Mouse (Mus musculus) cortical plate, adult 2 months (tissue): ENCODE results near the gene Siae. TPM values are rescaled to one million over a fixed set of nuclear protein-coding genes. Genes with fewer than 3 reads are reported as not detected.

Experiments used
- H3K27ac ChIP-seq: fragments of 200-500 bp; 2 replicates; pipeline ENCODE4 v1.5.1; 2012; ENCODE audit warnings: low read length, control low read depth, inconsistent platforms; ENCODE audit not compliant: insufficient read depth
- H3K4me1 ChIP-seq: fragments of 200-500 bp; 2 replicates; pipeline ENCODE4 v1.6.1; 2011; ENCODE audit warnings: low read length; ENCODE audit not compliant: control insufficient read depth, insufficient read depth
- H3K4me3 ChIP-seq: fragments of 200-500 bp; 2 replicates; pipeline ENCODE4 v1.5.1; 2011; ENCODE audit warnings: mild to moderate bottlenecking, low read length, control low read depth; ENCODE audit not compliant: insufficient read depth
- CTCF ChIP-seq: fragments of 200-500 bp; IDR thresholded peaks from 2 replicates; pipeline ENCODE4 v1.5.1; 2011; ENCODE audit warnings: mild to moderate bottlenecking, control low read depth, low read length; ENCODE audit not compliant: insufficient read depth; ENCODE audit errors: extremely low read depth
- POLR2A ChIP-seq: fragments of 200-500 bp; IDR thresholded peaks from 2 replicates; pipeline ENCODE4 v1.6.1; 2011; ENCODE audit warnings: mild to moderate bottlenecking, low read length, control low read depth; ENCODE audit not compliant: insufficient read depth; ENCODE audit errors: extremely low read depth
- polyA plus RNA-seq: library from polyadenylated mRNA; depleted of rRNA; stranded (reverse); fragments of >200 nt; gene quantifications from 2 replicates; pipeline ENCODE4 v1.2.3, GENCODE M21; 2012

Siae gene
- polyA plus RNA-seq, 1 experiment = 22.2 TPM

GRCm38 (mm10) chr9:37621290-37621689, 65.8 kb downstream of the Siae start:
- Histone ChIP-seq H3K4me1 (peaks cover 7% of the 10 kb centered on the region), H3K27ac (no peak overlapping the region)
- no peak for TF ChIP-seq POLR2A
- no peak for TF ChIP-seq CTCF

GRCm38 (mm10) chr9:37623981-37624380, 68.5 kb downstream of the Siae start:
- Histone ChIP-seq H3K4me1 (peaks cover 8% of the 10 kb centered on the region), H3K4me3 (no peak overlapping the region), H3K27ac (no peak overlapping the region; the same call in 1 of the 2 replicates)
- TF ChIP-seq POLR2A (no peak), CTCF (no peak)

More at GRCm38 (mm10) chr9:37621290-37621689, 65.8 kb downstream of the Siae start:
- H3K4me3 ChIP-seq = no peak overlapping the region

GRCm38 (mm10) chr9:37624502-37624901, 69.0 kb downstream of the Siae start:
- Histone ChIP-seq H3K4me3 (no peak overlapping the region), H3K4me1 (peaks cover 8% of the 10 kb centered on the region), H3K27ac (peak overlapping the region; percentile 11; the same call in 1 of the 2 replicates)
- no peak for TF ChIP-seq CTCF
- no peak for TF ChIP-seq POLR2A

GRCm38 (mm10) chr9:37625129-37625528, 69.6 kb downstream of the Siae start:
- TF ChIP-seq CTCF (no peak), POLR2A (no peak)
- H3K4me3 ChIP-seq = no peak overlapping the region
- H3K4me1 ChIP-seq = peaks cover 8% of the 10 kb centered on the region
- peak overlapping the region; percentile 11 for H3K27ac ChIP-seq

GRCm38 (mm10) chr9:37625641-37626040, 70.1 kb downstream of the Siae start:
- Histone ChIP-seq H3K27ac (peak overlapping the region; percentile 56), H3K4me1 (peaks cover 8% of the 10 kb centered on the region), H3K4me3 (no peak overlapping the region)
- TF ChIP-seq CTCF = no peak
- peak; percentile 53; the same call in 1 of the 2 replicates for TF ChIP-seq POLR2A

GRCm38 (mm10) chr9:37626103-37626567, 70.6 kb downstream of the Siae start:
- TF ChIP-seq CTCF (no peak), POLR2A (no peak)
- H3K27ac ChIP-seq = peak overlapping the region; percentile 56
- H3K4me3 ChIP-seq = no peak overlapping the region
- H3K4me1 ChIP-seq = peaks cover 7% of the 10 kb centered on the region

GRCm38 (mm10) chr9:37627263-37627662, 71.8 kb downstream of the Siae start:
- TF ChIP-seq CTCF = no peak
- no peak for TF ChIP-seq POLR2A
- peaks cover 6% of the 10 kb centered on the region for H3K4me1 ChIP-seq
- no peak overlapping the region for H3K4me3 ChIP-seq
- H3K27ac ChIP-seq = no peak overlapping the region

- no peak overlapping the region for H3K27ac ChIP-seq
- no peak overlapping the region for H3K4me3 ChIP-seq
- H3K4me1 ChIP-seq = peaks cover 6% of the 10 kb centered on the region
- TF ChIP-seq POLR2A (no peak), CTCF (no peak)
Measured at GRCm38 (mm10) chr9:37628581-37628980, 73.1 kb downstream of the Siae start.

GRCm38 (mm10) chr9:37629941-37630340, 74.4 kb downstream of the Siae start:
- Histone ChIP-seq H3K4me3 (no peak overlapping the region), H3K4me1 (peaks cover 6% of the 10 kb centered on the region), H3K27ac (no peak overlapping the region)
- no peak for TF ChIP-seq CTCF
- TF ChIP-seq POLR2A = no peak

- Histone ChIP-seq H3K27ac (peak overlapping the region; percentile 15; the same call in 1 of the 2 replicates), H3K4me3 (no peak overlapping the region), H3K4me1 (no peaks in the 10 kb centered on the region; the same call in 1 of the 2 replicates)
- TF ChIP-seq POLR2A = no peak
- TF ChIP-seq CTCF = no peak
Measured at GRCm38 (mm10) chr9:37632305-37632704, 76.8 kb downstream of the Siae start.

GRCm38 (mm10) chr9:37634269-37634668, 78.8 kb downstream of the Siae start:
- H3K4me3 ChIP-seq = no peak overlapping the region
- H3K27ac ChIP-seq = no peak overlapping the region
- H3K4me1 ChIP-seq = no peaks in the 10 kb centered on the region; the same call in 1 of the 2 replicates
- TF ChIP-seq POLR2A (no peak), CTCF (no peak)
